Mouse (Mus musculus): Measurements from ENCODE around the gene Hist1h1a. TPM values are rescaled to one million over a fixed set of nuclear protein-coding genes. Genes with fewer than 3 reads are reported as not detected.

Hist1h1a gene
- total RNA-seq, 2 experiments from 2014 or later, result 715 to 4,010 TPM

GRCm38 (mm10) chr13:23743215-23743614, 20.3 kb upstream of the Hist1h1a start:
- no peak for ATAC-seq (replicated peaks; ENCODE audit: low FRiP score, poor library complexity, severe bottlenecking)

GRCm38 (mm10) chr13:23743963-23744362, 19.5 kb upstream of the Hist1h1a start:
- ATAC-seq (replicated peaks; ENCODE audit: low FRiP score, poor library complexity, severe bottlenecking), result no peak

- ATAC-seq (replicated peaks; ENCODE audit: low FRiP score, poor library complexity, severe bottlenecking), result no peak
These were observed 18.8 kb upstream of the Hist1h1a start for GRCm38 (mm10) chr13:23744421-23745380.

GRCm38 (mm10) chr13:23745381-23746161, 17.9 kb upstream of the Hist1h1a start, which contains the start of gene Hist1h3c:
Hist1h3c (minus strand) TSS chr13:23745602.
- peak; percentile 57 for ATAC-seq (replicated peaks; ENCODE audit: low FRiP score, poor library complexity, severe bottlenecking)

GRCm38 (mm10) chr13:23746201-23747080, 17.0 kb upstream of the Hist1h1a start, which contains the start of gene Hist1h2bb:
Hist1h2bb (plus strand) TSS chr13:23746734.
- peak; percentile 67 for ATAC-seq (replicated peaks; ENCODE audit: low FRiP score, poor library complexity, severe bottlenecking)

GRCm38 (mm10) chr13:23747081-23747891, 16.2 kb upstream of the Hist1h1a start:
- peak; percentile 6; the same call in 1 of the 2 replicates for ATAC-seq (replicated peaks; ENCODE audit: low FRiP score, poor library complexity, severe bottlenecking)

- no peak for ATAC-seq (replicated peaks; ENCODE audit: low FRiP score, poor library complexity, severe bottlenecking)
These were observed 15.6 kb upstream of the Hist1h1a start for GRCm38 (mm10) chr13:23747892-23748288.

- ATAC-seq (replicated peaks; ENCODE audit: low FRiP score, poor library complexity, severe bottlenecking), result no peak
These were observed 13.8 kb upstream of the Hist1h1a start for GRCm38 (mm10) chr13:23749563-23750121.

- ATAC-seq (replicated peaks; ENCODE audit: low FRiP score, poor library complexity, severe bottlenecking), result peak; percentile 52
These were observed 12.5 kb upstream of the Hist1h1a start, which contains the start of gene Hist1h2ab for GRCm38 (mm10) chr13:23750839-23751477. Hist1h2ab (plus strand) TSS chr13:23751126.

GRCm38 (mm10) chr13:23751478-23751956, 11.9 kb upstream of the Hist1h1a start:
- peak; percentile 41 for ATAC-seq (replicated peaks; ENCODE audit: low FRiP score, poor library complexity, severe bottlenecking)

GRCm38 (mm10) chr13:23752067-23752741, 11.3 kb upstream of the Hist1h1a start, which contains the start of gene Hist1h3b:
Hist1h3b (plus strand) TSS chr13:23752267.
- peak; percentile 67 for ATAC-seq (replicated peaks; ENCODE audit: low FRiP score, poor library complexity, severe bottlenecking)

GRCm38 (mm10) chr13:23752742-23753172, 10.7 kb upstream of the Hist1h1a start:
- no peak for ATAC-seq (replicated peaks; ENCODE audit: low FRiP score, poor library complexity, severe bottlenecking)

- no peak for ATAC-seq (replicated peaks; ENCODE audit: low FRiP score, poor library complexity, severe bottlenecking)
These were observed 10.0 kb upstream of the Hist1h1a start for GRCm38 (mm10) chr13:23753314-23754078.

- ATAC-seq (replicated peaks; ENCODE audit: low FRiP score, poor library complexity, severe bottlenecking), result no peak
These were observed 8.5 kb upstream of the Hist1h1a start for GRCm38 (mm10) chr13:23755000-23755399.

GRCm38 (mm10) chr13:23756790-23757189, 6.7 kb upstream of the Hist1h1a start, which contains the start of gene Hist1h4b:
Hist1h4b (plus strand) TSS chr13:23757013.
- peak; percentile 43 for ATAC-seq (replicated peaks; ENCODE audit: low FRiP score, poor library complexity, severe bottlenecking)

- ATAC-seq (replicated peaks; ENCODE audit: low FRiP score, poor library complexity, severe bottlenecking), result peak; percentile 32
These were observed 6.2 kb upstream of the Hist1h1a start for GRCm38 (mm10) chr13:23757211-23757773.
